Mouse (Mus musculus) lung, embryonic 16.5 days (tissue): ENCODE results near the gene Stx6. TPM values are rescaled to one million over a fixed set of nuclear protein-coding genes. Genes with fewer than 3 reads are reported as not detected.

Experiments
- ATAC-seq: fragments of 200-750 bp; cut with Nextera tagmentation; 2 replicates; pipeline ENCODE4 v1.8.0; 2017; ENCODE audit warnings: low read depth, mild to moderate bottlenecking, moderate library complexity
- H3K27ac ChIP-seq: fragments of 300-500 bp; sonication (generic); 2 replicates; pipeline ENCODE4 v1.5.1; 2014; ENCODE audit warnings: mild to moderate bottlenecking, control low read depth, low read length
- H3K27me3 ChIP-seq: fragments of 300-500 bp; sonication (generic); 2 replicates; pipeline ENCODE4 v1.6.1; 2014; ENCODE audit warnings: low read depth, low read length, mixed read lengths; ENCODE audit not compliant: control insufficient read depth, insufficient read depth
- H3K36me3 ChIP-seq: fragments of 300-500 bp; sonication (generic); 2 replicates; pipeline ENCODE4 v1.6.1; 2014; ENCODE audit warnings: low read length; ENCODE audit not compliant: control insufficient read depth, insufficient read depth
- H3K4me1 ChIP-seq: fragments of 300-500 bp; sonication (generic); replicated peaks from 2 replicates; pipeline ENCODE4 v1.6.1; 2014; ENCODE audit warnings: low read length, mixed read lengths; ENCODE audit not compliant: control insufficient read depth, insufficient read depth
- H3K4me2 ChIP-seq: fragments of 300-500 bp; sonication (generic); 2 replicates; pipeline ENCODE4 v1.6.1; 2014; ENCODE audit warnings: low read depth, low read length, control low read depth
- H3K4me3 ChIP-seq: fragments of 300-500 bp; sonication (generic); 2 replicates; pipeline ENCODE4 v1.5.1; 2014; ENCODE audit warnings: mild to moderate bottlenecking, low read length, control low read depth
- H3K9ac ChIP-seq: fragments of 300-500 bp; sonication (generic); 2 replicates; pipeline ENCODE4 v1.6.1; 2014; ENCODE audit warnings: low read length, control low read depth
- H3K9me3 ChIP-seq: fragments of 300-500 bp; sonication (generic); 2 replicates; pipeline ENCODE4 v1.6.1; 2016; ENCODE audit warnings: low read length; ENCODE audit not compliant: control insufficient read depth
- WGBS: fragments of 180-500 bp; shearing (Covaris S2); extraction: QIAGEN DNeasy Blood & Tissue Kit; methylation state at CpG from one replicate; pipeline ENCODE4 v1.1.7; 2014; 5-methylcytosine and 5-hydroxymethylcytosine counted together
- polyA plus RNA-seq: library from polyadenylated mRNA; unstranded; fragments of >200 nt; fragmentation: Nextera tagmentation; extraction: Ambion mirVana; gene quantifications from 2 replicates; pipeline ENCODE4 v1.2.1, GENCODE M21; 2015

Stx6 gene
- polyA plus RNA-seq, 1 experiment from 2014 or later = 72.8 TPM

GRCm38 (mm10) chr1:155217865-155218541, 59.5 kb downstream of the Stx6 start:
- no peak overlapping the region for H3K27ac ChIP-seq
- no peak overlapping the region for H3K4me3 ChIP-seq
- H3K4me2 ChIP-seq = no peak overlapping the region
- peaks cover 23% of the 10 kb centered on the region for H3K4me1 ChIP-seq
- H3K9me3 ChIP-seq = no peaks in the 10 kb centered on the region
- WGBS = 50% methylated on average over 9 of the region's 9 CpGs
- no peaks in the 10 kb centered on the region for H3K36me3 ChIP-seq
- no peak overlapping the region for H3K9ac ChIP-seq
- ATAC-seq = no peak
- no peaks in the 10 kb centered on the region for H3K27me3 ChIP-seq

GRCm38 (mm10) chr1:155218924-155219323, 60.4 kb downstream of the Stx6 start:
- no peaks in the 10 kb centered on the region for H3K36me3 ChIP-seq

GRCm38 (mm10) chr1:155222101-155222669, 63.7 kb downstream of the Stx6 start:
- whole genome bisulfite sequencing = 51% methylated on average over 11 of the region's 11 CpGs
- Histone ChIP-seq H3K4me1 (peaks cover 5% of the 10 kb centered on the region; the same call in 1 of the 2 replicates), H3K4me3 (no peak overlapping the region), H3K36me3 (no peaks in the 10 kb centered on the region; the same call in 1 of the 2 replicates), H3K27me3 (no peaks in the 10 kb centered on the region), H3K27ac (0 out of 2 replicates have a peak overlapping the region, but pooled peaks have one; percentile 25), H3K9me3 (no peaks in the 10 kb centered on the region), H3K9ac (no peak overlapping the region), H3K4me2 (no peak overlapping the region)
- ATAC-seq = 0 out of 2 replicates have a peak, but pooled peaks have one; percentile 8

More at GRCm38 (mm10) chr1:155218924-155219323, 60.4 kb downstream of the Stx6 start:
- no peak overlapping the region for H3K4me3 ChIP-seq
- no peaks in the 10 kb centered on the region for H3K27me3 ChIP-seq
- peaks cover 15% of the 10 kb centered on the region; the same call in 1 of the 2 replicates for H3K4me1 ChIP-seq
- H3K27ac ChIP-seq = no peak overlapping the region
- no peak overlapping the region for H3K9ac ChIP-seq
- 69% methylated on average over 5 of the region's 5 CpGs for WGBS
- H3K4me2 ChIP-seq = no peak overlapping the region
- H3K9me3 ChIP-seq = no peaks in the 10 kb centered on the region
- ATAC-seq = no peak

GRCm38 (mm10) chr1:155223036-155223435, 64.5 kb downstream of the Stx6 start:
- no peak overlapping the region for H3K4me3 ChIP-seq
- H3K27me3 ChIP-seq = no peaks in the 10 kb centered on the region
- H3K4me2 ChIP-seq = no peak overlapping the region
- ATAC-seq = no peak
- no peaks in the 10 kb centered on the region for H3K9me3 ChIP-seq
- 0 out of 2 replicates have a peak, but pooled peaks cover 5% of the 10 kb centered on the region for H3K4me1 ChIP-seq
- H3K9ac ChIP-seq = no peak overlapping the region
- H3K36me3 ChIP-seq = no peaks in the 10 kb centered on the region; the same call in 1 of the 2 replicates
- H3K27ac ChIP-seq = no peak overlapping the region
- WGBS = 83% methylated on average over 6 of the region's 6 CpGs

- no peaks in the 10 kb centered on the region for H3K9me3 ChIP-seq
- peaks cover 8% of the 10 kb centered on the region; the same call in 1 of the 2 replicates for H3K4me1 ChIP-seq
- no peak overlapping the region for H3K4me3 ChIP-seq
- WGBS = 28% methylated on average over 16 of the region's 16 CpGs
- peak overlapping the region; percentile 2; the same call in 1 of the 2 replicates for H3K4me2 ChIP-seq
- peak; percentile 82 for ATAC-seq
- no peak overlapping the region for H3K9ac ChIP-seq
- no peaks in the 10 kb centered on the region; the same call in 1 of the 2 replicates for H3K36me3 ChIP-seq
- no peaks in the 10 kb centered on the region for H3K27me3 ChIP-seq
- no peak overlapping the region for H3K27ac ChIP-seq
These were observed 65.5 kb downstream of the Stx6 start for GRCm38 (mm10) chr1:155223849-155224554.

- Histone ChIP-seq H3K4me3 (no peak overlapping the region), H3K36me3 (peaks cover 2% of the 10 kb centered on the region), H3K27me3 (no peaks in the 10 kb centered on the region), H3K27ac (no peak overlapping the region), H3K4me2 (no peak overlapping the region), H3K4me1 (peaks cover 22% of the 10 kb centered on the region), H3K9ac (no peak overlapping the region), H3K9me3 (no peaks in the 10 kb centered on the region)
- WGBS = 36% methylated on average over 14 of the region's 14 CpGs
- no peak for ATAC-seq
These were observed 71.2 kb downstream of the Stx6 start for GRCm38 (mm10) chr1:155229464-155230411.

GRCm38 (mm10) chr1:155232385-155232784, 73.9 kb downstream of the Stx6 start:
- no peak overlapping the region for H3K4me3 ChIP-seq
- peak overlapping the region; percentile 28; the same call in 1 of the 2 replicates for H3K9ac ChIP-seq
- H3K4me1 ChIP-seq = peaks cover 34% of the 10 kb centered on the region
- H3K27me3 ChIP-seq = no peaks in the 10 kb centered on the region
- peaks cover 2% of the 10 kb centered on the region; the same call in 1 of the 2 replicates for H3K36me3 ChIP-seq
- peak overlapping the region; percentile 73 for H3K27ac ChIP-seq
- H3K9me3 ChIP-seq = no peaks in the 10 kb centered on the region
- ATAC-seq = no peak
- WGBS = 51% methylated on average over 12 of the region's 12 CpGs
- H3K4me2 ChIP-seq = no peak overlapping the region

- peaks cover 34% of the 10 kb centered on the region for H3K4me1 ChIP-seq
- no peak overlapping the region for H3K4me2 ChIP-seq
- H3K9ac ChIP-seq = peak overlapping the region; percentile 28; the same call in 1 of the 2 replicates
- H3K4me3 ChIP-seq = no peak overlapping the region
- H3K36me3 ChIP-seq = peaks cover 2% of the 10 kb centered on the region; the same call in 1 of the 2 replicates
- no peaks in the 10 kb centered on the region for H3K9me3 ChIP-seq
- H3K27ac ChIP-seq = peak overlapping the region; percentile 73
- no peak for ATAC-seq
- WGBS = 67% methylated on average over 6 of the region's 6 CpGs
- H3K27me3 ChIP-seq = no peaks in the 10 kb centered on the region
These were observed 74.3 kb downstream of the Stx6 start for GRCm38 (mm10) chr1:155232786-155233185.
